Mouse (Mus musculus) telencephalon, adult 2 months (tissue): Measurements from ENCODE around the gene Pan3.
A peak's percentile ranks its signal among the peaks of the same experiment; 100 is the strongest.

Source experiments
- DNase-seq: peaks from one replicate; pipeline ENCODE4 v3.0.0-alpha.2; 2011; ENCODE audit warnings: low read depth, low spot score

Pan3 gene

GRCm38 (mm10) chr5:147484142-147484541 is 54.2 kb downstream of the Pan3 start:
- DNase-seq = no peak

- no peak for DNase-seq
Measured at GRCm38 (mm10) chr5:147489226-147489625, 59.3 kb downstream of the Pan3 start.

- DNase-seq = no peak
Measured at GRCm38 (mm10) chr5:147490907-147491306, 60.9 kb downstream of the Pan3 start.

- DNase-seq = no peak
Measured at GRCm38 (mm10) chr5:147492511-147492910, 62.5 kb downstream of the Pan3 start.

GRCm38 (mm10) chr5:147493205-147493604 is 63.2 kb downstream of the Pan3 start:
- no peak for DNase-seq

GRCm38 (mm10) chr5:147493685-147494084 is 63.7 kb downstream of the Pan3 start:
- DNase-seq = no peak

- no peak for DNase-seq
Measured at GRCm38 (mm10) chr5:147494388-147494787, 64.4 kb downstream of the Pan3 start.

GRCm38 (mm10) chr5:147494791-147495376 is 64.9 kb downstream of the Pan3 start:
- DNase-seq = no peak

- no peak for DNase-seq
Measured at GRCm38 (mm10) chr5:147495961-147496360, 66.0 kb downstream of the Pan3 start.

- DNase-seq = no peak
Measured at GRCm38 (mm10) chr5:147496921-147497320, 67.0 kb downstream of the Pan3 start.

- DNase-seq = no peak
Measured at GRCm38 (mm10) chr5:147497714-147498113, 67.8 kb downstream of the Pan3 start.

- DNase-seq = no peak
Measured at GRCm38 (mm10) chr5:147501456-147501998, 71.6 kb downstream of the Pan3 start.

GRCm38 (mm10) chr5:147502921-147503320 is 73.0 kb downstream of the Pan3 start:
- DNase-seq = no peak

GRCm38 (mm10) chr5:147511350-147511749 is 81.4 kb downstream of the Pan3 start:
- DNase-seq = no peak

GRCm38 (mm10) chr5:147527006-147527405 is 97.0 kb downstream of the Pan3 start:
- no peak for DNase-seq

GRCm38 (mm10) chr5:147527788-147528187 is 97.8 kb downstream of the Pan3 start:
- DNase-seq = no peak

- DNase-seq = no peak
Measured at GRCm38 (mm10) chr5:147532031-147532430, 102.1 kb downstream of the Pan3 start.

- DNase-seq = peak; percentile 80
Measured at GRCm38 (mm10) chr5:147539409-147539808, 109.4 kb downstream of the Pan3 start.

- DNase-seq = no peak
Measured at GRCm38 (mm10) chr5:147539815-147540214, 109.9 kb downstream of the Pan3 start.

GRCm38 (mm10) chr5:147542291-147542690 is 112.3 kb downstream of the Pan3 start:
- no peak for DNase-seq

- DNase-seq = no peak
Measured at GRCm38 (mm10) chr5:147545731-147546241, 115.8 kb downstream of the Pan3 start.

GRCm38 (mm10) chr5:147549016-147549755 is 119.2 kb downstream of the Pan3 start:
- DNase-seq = no peak
